ENCODE assay signal across 12 mouse cellular contexts in genomic region chr2:170291841-170292655, GRCm38 (mm10).
DNase-seq lines count a peak whose midpoint lies in the region; ATAC-seq and TF ChIP-seq lines count a peak whose summit lies in the region.
"Had no signal": no experiment of that assay in that cellular context is flagged by ENCODE, and none has a peak within 500 bp of the region (broad histone marks: within the 10 kb centered on the region; RNA-seq: fewer than 3 reads in every experiment).

No protein-coding gene starts in this region.

- no peaks in the 10 kb centered on the region for H3K36me3 ChIP-seq in kidney, embryonic 15.5 days
- H3K36me3 ChIP-seq in limb, embryonic 15.5 days: no peaks in the 10 kb centered on the region
- no peaks in the 10 kb centered on the region for H3K36me3 ChIP-seq in stomach, embryonic 15.5 days
- H3K36me3 ChIP-seq in midbrain, embryonic 13.5 days: no peaks in the 10 kb centered on the region

- H3K27me3 ChIP-seq in kidney, embryonic 15.5 days: no peaks in the 10 kb centered on the region
- no peaks in the 10 kb centered on the region for H3K27me3 ChIP-seq in limb, embryonic 15.5 days
- H3K27me3 ChIP-seq in stomach, embryonic 15.5 days (replicated peaks): no peaks in the 10 kb centered on the region
- 0 out of 2 replicates have a peak, but pooled peaks cover 3% of the 10 kb centered on the region for H3K27me3 ChIP-seq in midbrain, embryonic 13.5 days

- no peak overlapping the region for H3K9ac ChIP-seq in kidney, embryonic 15.5 days
- H3K9ac ChIP-seq in limb, embryonic 15.5 days: no peak overlapping the region
- H3K9ac ChIP-seq in stomach, embryonic 15.5 days: no peak overlapping the region
- no peak overlapping the region for H3K9ac ChIP-seq in midbrain, embryonic 13.5 days (replicated peaks)
- H3K9ac ChIP-seq: forebrain, postnatal 0 days had no signal

- H3K4me1 ChIP-seq in kidney, embryonic 15.5 days: peaks cover 40% of the 10 kb centered on the region
- H3K4me1 ChIP-seq in bone marrow, adult 2 months (ENCODE audit: control insufficient read depth, insufficient read depth, low read length): peaks cover 4% of the 10 kb centered on the region; the same call in 1 of the 2 replicates
- H3K4me1 ChIP-seq in limb, embryonic 15.5 days: peaks cover 18% of the 10 kb centered on the region
- peaks cover 22% of the 10 kb centered on the region; the same call in 1 of the 2 replicates for H3K4me1 ChIP-seq in stomach, embryonic 15.5 days
- peaks cover 20% of the 10 kb centered on the region for H3K4me1 ChIP-seq in midbrain, embryonic 13.5 days (replicated peaks)

- 0 out of 2 replicates have a peak overlapping the region, but pooled peaks have one; percentile 16 for H3K4me2 ChIP-seq in kidney, embryonic 15.5 days
- H3K4me2 ChIP-seq in limb, embryonic 15.5 days: no peak overlapping the region
- H3K4me2 ChIP-seq in stomach, embryonic 15.5 days: no peak overlapping the region
- H3K4me2 ChIP-seq in midbrain, embryonic 13.5 days (replicated peaks): no peak overlapping the region

- no peaks in the 10 kb centered on the region for H3K9me3 ChIP-seq in kidney, embryonic 15.5 days (replicated peaks)
- H3K9me3 ChIP-seq in limb, embryonic 15.5 days: no peaks in the 10 kb centered on the region
- H3K9me3 ChIP-seq in stomach, embryonic 15.5 days: no peaks in the 10 kb centered on the region
- H3K9me3 ChIP-seq in midbrain, embryonic 13.5 days: no peaks in the 10 kb centered on the region

- WGBS in kidney, embryonic 15.5 days: 11% methylated on average over 6 of the region's 6 CpGs
- 8% methylated on average over 6 of the region's 6 CpGs for WGBS in bone marrow, adult 2 months
- 16% methylated on average over 6 of the region's 6 CpGs for WGBS in limb, embryonic 15.5 days
- WGBS in stomach, embryonic 15.5 days: 20% methylated on average over 6 of the region's 6 CpGs
- WGBS in midbrain, embryonic 13.5 days: 45% methylated on average over 6 of the region's 6 CpGs

- ATAC-seq in kidney, embryonic 15.5 days (replicated peaks; ENCODE audit: low FRiP score): no peak
- no peak for ATAC-seq in limb, embryonic 15.5 days (ENCODE audit: insufficient number of reproducible peaks, low FRiP score, low TSS enrichment, low read depth)
- ATAC-seq in stomach, embryonic 15.5 days (ENCODE audit: insufficient read depth, low FRiP score, low read depth): no peak
- ATAC-seq in midbrain, embryonic 13.5 days: no peak
- ATAC-seq: forebrain, postnatal 0 days had no signal

- DNase-seq in kidney, postnatal 14 days: no peak
- DNase-seq in layer of hippocampus, postnatal 10 days (ENCODE audit: low spot score in 2 of 2): no peak
- no peak for DNase-seq in cerebellum, adult 18-20 months
- DNase-seq: adrenal gland, postnatal 25 days; cerebellum, postnatal 14 days; forebrain, postnatal 0 days; midbrain, embryonic 14.5 days had no signal

- TF ChIP-seq POLR2A in bone marrow, adult 2 months (IDR thresholded peaks at IDR 0.05; ENCODE audit: borderline replicate concordance, control insufficient read depth, low read depth, low read length): no peak

- TF ChIP-seq CTCF in bone marrow, adult 2 months (IDR thresholded peaks at IDR 0.05; ENCODE audit: control insufficient read depth, insufficient read depth, low read length): no peak

- no peak overlapping the region for H3K4me3 ChIP-seq in kidney, embryonic 15.5 days (replicated peaks)
- H3K4me3 ChIP-seq in bone marrow, adult 2 months (replicated peaks; ENCODE audit: control insufficient read depth, low read depth, low read length): no peak overlapping the region
- H3K4me3 ChIP-seq in limb, embryonic 15.5 days: no peak overlapping the region
- no peak overlapping the region for H3K4me3 ChIP-seq in stomach, embryonic 15.5 days (replicated peaks)
- no peak overlapping the region for H3K4me3 ChIP-seq in midbrain, embryonic 13.5 days (replicated peaks)

- peak overlapping the region; percentile 72; the same call in 1 of the 2 replicates for H3K27ac ChIP-seq in kidney, embryonic 15.5 days
- peak overlapping the region; percentile 51; the same call in 1 of the 2 replicates for H3K27ac ChIP-seq in bone marrow, adult 2 months (ENCODE audit: control insufficient read depth, insufficient read depth, low read depth, low read length, poor library complexity)
- peak overlapping the region; percentile 17; the same call in 1 of the 2 replicates for H3K27ac ChIP-seq in limb, embryonic 15.5 days
- peak overlapping the region; percentile 63 for H3K27ac ChIP-seq in stomach, embryonic 15.5 days
- no peak overlapping the region for H3K27ac ChIP-seq in midbrain, embryonic 13.5 days
